Mouse (Mus musculus): ENCODE measurements around the gene Ssc4d. TPM values are rescaled to one million over a fixed set of nuclear protein-coding genes. Genes with fewer than 3 reads are reported as not detected.

Ssc4d gene
- polyA plus RNA-seq, 1 experiment: 4.6 TPM

GRCm38 (mm10) chr5:135979904-135980303 lies 5.6 kb upstream of the Ssc4d start, which contains the start of gene Zp3:
Gene Zp3, plus strand, starts transcription at chr5:135980099.
- DNase-seq (ENCODE audit: low read depth, low spot score): no peak
- 68% methylated on average over 8 of the region's 8 CpGs for WGBS

- WGBS: 77% methylated on average over 5 of the region's 5 CpGs
- DNase-seq (ENCODE audit: low read depth, low spot score): no peak
Measured at GRCm38 (mm10) chr5:135979381-135979780, 5.0 kb upstream of the Ssc4d start.

- no peak for DNase-seq (ENCODE audit: low read depth, low spot score)
- WGBS: 92% methylated on average over 8 of the region's 8 CpGs
Measured at GRCm38 (mm10) chr5:135975893-135976668, 1.8 kb upstream of the Ssc4d start.

DNA sequence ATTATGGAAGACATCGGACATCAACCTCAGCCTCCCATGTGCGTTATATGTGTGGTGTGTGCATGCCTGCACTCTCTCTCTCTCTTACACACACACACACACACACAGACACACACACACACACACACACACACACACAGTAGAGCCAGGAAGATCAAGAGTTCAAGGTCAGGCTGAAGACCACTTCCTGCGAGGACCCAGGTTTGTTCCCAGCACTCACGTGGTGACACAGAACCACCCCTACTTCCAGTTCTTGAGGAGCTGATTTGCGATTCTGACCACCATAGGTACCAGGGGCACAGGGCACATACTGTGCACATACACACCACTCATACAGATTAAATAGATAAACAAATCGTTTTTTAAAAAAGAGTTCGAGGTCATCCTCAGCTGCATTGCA lies 2.5 kb downstream of the Ssc4d start:
- 80% methylated on average over 7 of the region's 7 CpGs for WGBS
- no peak for DNase-seq (ENCODE audit: low read depth, low spot score)

DNA sequence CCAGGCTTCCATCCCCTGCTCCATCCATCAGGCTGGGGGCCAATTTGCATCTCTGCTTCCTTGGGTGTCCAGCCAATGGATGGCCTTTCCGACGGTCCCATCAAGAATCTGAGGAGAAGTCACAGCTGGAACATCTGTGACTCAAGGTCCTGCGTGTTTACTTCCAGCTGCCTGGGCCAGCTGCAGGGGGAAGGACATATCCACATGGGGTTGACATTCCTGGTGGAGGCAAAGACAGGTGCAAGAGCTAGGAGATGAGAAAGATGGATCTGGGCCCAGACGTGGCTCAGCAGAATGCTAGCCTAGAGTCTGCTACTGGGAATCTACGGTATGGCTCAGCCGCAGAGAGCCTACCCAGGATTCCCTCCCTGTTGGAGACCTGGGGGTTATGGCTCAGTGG lies 4.1 kb downstream of the Ssc4d start:
- 65% methylated on average over 6 of the region's 6 CpGs for WGBS
- no peak for DNase-seq (ENCODE audit: low read depth, low spot score)

- WGBS: 76% methylated on average over 1 of the region's 1 CpGs
- DNase-seq (ENCODE audit: low read depth, low spot score): no peak
Measured at GRCm38 (mm10) chr5:135968781-135969180, 5.5 kb downstream of the Ssc4d start.

DNA sequence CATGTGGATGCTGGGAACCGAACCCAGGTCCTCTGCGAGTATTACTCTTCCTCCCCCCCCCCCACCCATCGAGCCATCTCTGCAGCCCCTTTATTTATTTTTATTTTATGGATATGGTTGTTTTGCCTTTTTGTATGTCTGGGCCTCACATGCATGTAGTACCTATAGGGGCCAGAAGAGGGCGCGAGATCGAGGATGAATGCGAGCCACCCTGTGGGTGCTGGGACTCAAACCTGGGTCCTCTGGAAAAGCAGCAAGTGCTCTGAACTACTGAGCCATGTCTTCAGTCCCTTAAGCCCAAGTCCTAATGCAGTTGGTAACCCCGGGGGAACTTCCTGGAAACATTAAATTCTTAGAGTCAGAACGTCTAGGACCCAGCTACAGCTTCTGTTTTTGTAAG lies 7.5 kb downstream of the Ssc4d start:
- 52% methylated on average over 9 of the region's 9 CpGs for WGBS
- no peak for DNase-seq (ENCODE audit: low read depth, low spot score)

DNA sequence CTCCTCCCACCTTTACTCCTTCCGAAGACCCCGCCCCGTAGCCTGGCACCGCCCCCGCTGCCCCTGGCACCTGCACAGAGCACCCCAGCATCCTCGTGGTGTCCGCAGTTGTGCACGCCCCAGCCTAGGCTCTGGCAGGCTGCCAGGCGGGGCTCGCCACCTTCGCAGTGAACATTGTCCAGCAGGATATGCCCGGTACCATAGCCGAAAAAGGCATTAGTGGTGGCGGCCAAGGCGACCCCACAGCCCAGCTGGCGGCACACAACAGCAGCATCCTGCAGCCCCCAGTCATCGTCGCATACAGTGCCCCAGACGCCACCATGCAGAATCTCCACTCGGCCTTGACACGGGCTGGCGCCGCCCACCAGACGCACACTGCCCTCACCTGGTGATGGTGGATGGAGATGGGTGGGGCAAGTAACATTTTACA lies 8.8 kb downstream of the Ssc4d start:
- WGBS: 7% methylated on average over 24 of the region's 24 CpGs
- no peak for DNase-seq (ENCODE audit: low read depth, low spot score)

- WGBS: 10% methylated on average over 6 of the region's 6 CpGs
- DNase-seq (ENCODE audit: low read depth, low spot score): no peak
Measured at GRCm38 (mm10) chr5:135963280-135963627, 11.1 kb downstream of the Ssc4d start.

- under 1% methylated on average over 64 of the region's 64 CpGs for WGBS
- DNase-seq (ENCODE audit: low read depth, low spot score): peak; percentile 99
Measured at GRCm38 (mm10) chr5:135962492-135963279, 11.6 kb downstream of the Ssc4d start.

- no peak for DNase-seq (ENCODE audit: low read depth, low spot score)
- WGBS: 1% methylated on average over 11 of the region's 11 CpGs
Measured at GRCm38 (mm10) chr5:135962125-135962491, 12.2 kb downstream of the Ssc4d start.

- 96% methylated on average over 15 of the region's 15 CpGs for WGBS
- no peak for DNase-seq (ENCODE audit: low read depth, low spot score)
Measured at GRCm38 (mm10) chr5:135960909-135961635, 13.3 kb downstream of the Ssc4d start.

DNA sequence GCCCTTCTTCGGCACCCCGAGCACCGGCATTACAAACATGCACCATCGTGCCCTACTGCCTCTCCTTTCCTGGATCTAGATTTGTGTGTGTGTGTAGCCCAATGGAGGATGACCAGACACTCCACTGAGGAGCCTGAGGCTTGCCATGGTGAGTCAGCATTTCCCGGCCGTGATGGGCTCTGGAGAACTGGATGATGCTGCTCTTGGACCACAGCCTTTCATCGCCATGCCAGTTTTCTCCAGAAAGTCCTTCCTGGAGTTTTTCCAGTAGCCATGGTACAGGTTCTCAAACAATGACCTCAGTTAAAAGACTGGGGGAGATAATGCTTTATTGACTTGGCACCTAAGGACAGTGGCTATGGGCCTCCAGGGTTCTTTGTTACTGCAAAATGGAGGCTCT lies 14.4 kb downstream of the Ssc4d start:
- DNase-seq (ENCODE audit: low read depth, low spot score): no peak
- WGBS: 83% methylated on average over 7 of the region's 7 CpGs

GRCm38 (mm10) chr5:135958367-135958766 lies 16.0 kb downstream of the Ssc4d start:
- 77% methylated on average over 4 of the region's 4 CpGs for WGBS
- no peak for DNase-seq (ENCODE audit: low read depth, low spot score)

DNA sequence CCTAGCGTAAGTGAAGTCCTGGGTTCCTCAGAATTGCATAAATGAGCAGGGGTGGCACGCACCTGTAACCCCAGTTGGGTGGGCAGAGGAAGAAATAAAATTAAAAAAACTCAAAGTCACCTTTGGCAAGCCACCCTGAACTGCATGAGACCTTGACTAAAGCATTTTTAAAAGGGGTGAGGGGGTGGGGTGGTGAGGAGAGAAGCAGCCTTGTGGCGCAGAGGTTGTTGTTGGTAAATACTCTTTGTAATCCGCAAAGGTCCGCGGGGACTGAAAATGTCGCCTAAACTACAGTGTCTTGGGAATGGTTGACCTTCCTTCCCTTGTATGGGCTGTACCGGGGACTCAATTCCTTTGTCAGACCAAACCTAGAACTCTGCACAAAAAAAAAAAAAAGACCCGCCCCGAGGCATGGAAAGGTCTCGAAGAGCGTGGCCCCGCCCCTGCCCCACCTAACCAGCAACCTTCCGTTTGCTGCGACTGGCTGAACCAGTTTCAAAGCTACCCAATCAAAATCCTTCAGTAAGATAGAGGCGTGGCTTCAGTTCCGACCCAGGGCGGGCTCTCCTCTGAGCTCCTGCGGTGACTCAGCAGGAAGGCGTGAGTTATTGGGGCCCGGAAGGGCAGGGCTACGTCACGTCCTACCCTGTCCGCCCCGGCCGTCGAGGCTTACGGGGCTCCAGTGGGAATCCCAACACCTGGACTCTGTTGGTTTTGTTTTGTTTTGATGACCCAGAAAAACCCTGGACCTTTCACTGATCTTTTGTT lies 16.9 kb downstream of the Ssc4d start:
- 4% methylated on average over 28 of the region's 28 CpGs for WGBS
- DNase-seq (ENCODE audit: low read depth, low spot score): peak; percentile 93

DNA sequence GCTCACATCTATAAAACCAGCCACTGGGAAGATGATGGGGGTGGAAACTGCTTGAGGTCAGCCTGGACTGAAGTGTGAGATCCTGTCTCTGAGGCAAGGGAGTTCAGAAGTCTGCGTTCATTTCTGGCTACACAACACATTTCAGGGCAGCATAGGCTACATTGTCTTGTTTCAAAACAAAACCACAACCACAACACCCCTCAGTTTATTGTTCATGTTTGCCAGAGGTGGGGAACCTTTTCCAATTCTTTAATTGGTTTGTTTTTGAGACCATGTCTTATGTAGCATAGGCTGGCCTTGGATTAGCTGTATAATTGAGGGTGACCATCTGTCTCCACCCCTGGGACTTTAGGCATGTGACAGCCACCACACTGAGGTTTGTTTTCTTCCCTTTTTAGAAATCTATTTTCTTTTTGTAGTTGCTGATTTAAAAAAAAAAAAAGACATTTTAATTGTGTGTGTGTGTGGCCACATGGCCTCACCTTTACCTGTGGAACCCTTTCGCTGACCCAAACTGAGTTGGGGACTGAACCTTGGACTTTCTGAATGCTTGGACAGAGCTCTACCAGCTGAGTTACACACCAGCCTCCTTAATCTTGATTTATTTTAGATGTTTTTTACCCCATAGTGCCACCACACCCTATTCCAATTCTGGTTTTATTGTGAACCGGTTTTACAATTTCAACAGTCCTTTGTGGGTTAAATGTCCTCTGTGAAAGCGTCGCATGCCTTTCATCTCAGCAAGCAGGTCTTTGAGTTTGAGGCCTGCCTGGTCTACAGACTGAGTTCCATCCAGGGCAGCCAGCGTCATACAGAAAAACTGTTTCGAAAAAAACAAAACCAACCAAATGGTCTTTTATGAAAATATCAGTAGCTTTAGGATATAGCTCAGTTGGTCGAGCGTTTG lies 17.8 kb downstream of the Ssc4d start:
- no peak for DNase-seq (ENCODE audit: low read depth, low spot score)
- 35% methylated on average over 9 of the region's 9 CpGs for WGBS

- WGBS: 77% methylated on average over 2 of the region's 2 CpGs
- no peak for DNase-seq (ENCODE audit: low read depth, low spot score)
Measured at GRCm38 (mm10) chr5:135952830-135953229, 21.5 kb downstream of the Ssc4d start.

GRCm38 (mm10) chr5:135951660-135952059 lies 22.7 kb downstream of the Ssc4d start:
- 90% methylated on average over 2 of the region's 2 CpGs for WGBS
- no peak for DNase-seq (ENCODE audit: low read depth, low spot score)
